Mouse (Mus musculus) layer of hippocampus, adult 2 months (tissue): ENCODE data around the gene Clspn. TPM values are rescaled to one million over a fixed set of nuclear protein-coding genes. Genes with fewer than 3 reads are reported as not detected.
"Not testable (repeated sequence)": the region's sequence is repeated elsewhere in the genome, so short reads cannot be mapped to it uniquely, and the experiment has no call there.

ENCODE experiments used
- DNase-seq, 2 experiments: peaks; one replicate each; pipeline ENCODE4 v3.0.0; 2022; ENCODE audit warnings: low spot score in 2 of 2
- H3K27ac ChIP-seq: fragments of 200-600 bp; 2 replicates; pipeline ENCODE4 v1.8.1; 2022
- H3K4me3 ChIP-seq: fragments of 200-600 bp; 2 replicates; pipeline ENCODE4 v1.8.1; 2022; ENCODE audit warnings: mild to moderate bottlenecking
- CTCF ChIP-seq: fragments of 200-600 bp; conservative IDR thresholded peaks from 2 replicates; pipeline ENCODE4 v1.8.1; 2022; ENCODE audit warnings: antibody characterized with exemption, mild to moderate bottlenecking, moderate library complexity
- long read RNA-seq, 2 experiments: library from polyadenylated mRNA; stranded (forward); transcript quantifications; one replicate each; pipeline ENCODE4 v2.0.0; 2021; ENCODE audit warnings: borderline mapping rate in 2 of 2
- total RNA-seq, 2 experiments: library from RNA; stranded (reverse); gene quantifications; 2 replicates each; pipeline ENCODE4 v1.2.3; 2021

Clspn gene
- total RNA-seq, result 1 to 10 TPM; 1.6 to 2.2 TPM
- long read RNA-seq, experiment 1, result 0 reads
- long read RNA-seq, experiment 2, partial matches to known transcripts, result 1 of 1 reads
- long read RNA-seq, experiment 2, other reads (novel, unspliced or antisense), result 0 of 1 reads

DNA sequence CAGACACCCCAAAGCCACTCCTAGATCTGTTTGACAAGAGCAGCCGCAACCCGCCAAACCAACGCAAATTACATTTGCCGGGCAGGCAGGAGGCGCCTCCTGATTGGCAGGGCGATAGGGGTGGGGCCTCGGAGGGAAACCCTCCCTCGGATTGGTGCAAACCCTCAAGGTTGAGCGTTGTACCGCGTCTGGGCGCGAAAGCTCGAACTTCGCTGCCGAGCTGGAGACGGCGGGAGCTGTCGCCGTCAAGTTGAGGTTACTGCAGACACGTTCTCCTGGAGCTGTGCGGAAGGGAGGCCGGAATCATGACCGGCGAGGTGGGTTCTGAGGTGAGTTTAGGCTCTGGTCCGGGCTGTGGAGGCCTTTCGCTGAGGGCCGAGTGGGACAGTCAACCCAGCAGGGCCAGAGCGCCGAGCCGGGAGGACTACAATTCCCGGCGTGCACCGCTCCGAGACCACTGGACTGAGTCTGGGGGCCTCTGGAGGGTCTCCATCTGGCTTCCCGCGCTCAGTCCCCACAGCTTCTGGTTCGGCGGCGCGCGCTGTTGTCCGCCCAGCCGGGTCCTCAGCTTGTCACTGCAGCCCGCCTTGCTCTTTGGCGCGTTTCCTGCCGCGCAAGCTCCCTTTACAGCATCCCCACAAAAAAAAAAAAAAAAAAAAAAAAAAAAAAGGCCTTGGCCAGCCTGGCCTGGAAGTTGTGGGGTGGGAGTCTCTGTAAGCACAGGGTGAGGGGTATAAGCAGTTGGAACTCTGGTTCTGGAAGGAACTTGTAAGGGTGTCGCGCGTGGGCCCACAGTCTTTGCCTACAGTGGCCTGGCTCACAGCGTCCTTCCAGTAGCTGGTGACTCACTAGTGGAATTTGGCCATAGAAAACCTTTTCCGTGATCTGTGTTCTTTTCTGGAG, at the start of gene Clspn:
Gene Clspn (plus strand): TSS at position 127 of the 903 bp plus-strand sequence.
- no peak within 1 kb of the TSS for H3K27ac ChIP-seq
- H3K4me3 ChIP-seq, result peak within 1 kb of the TSS; percentile 58
- DNase-seq, result peak; percentile 79 to 80
- TF ChIP-seq CTCF, result no peak

DNA sequence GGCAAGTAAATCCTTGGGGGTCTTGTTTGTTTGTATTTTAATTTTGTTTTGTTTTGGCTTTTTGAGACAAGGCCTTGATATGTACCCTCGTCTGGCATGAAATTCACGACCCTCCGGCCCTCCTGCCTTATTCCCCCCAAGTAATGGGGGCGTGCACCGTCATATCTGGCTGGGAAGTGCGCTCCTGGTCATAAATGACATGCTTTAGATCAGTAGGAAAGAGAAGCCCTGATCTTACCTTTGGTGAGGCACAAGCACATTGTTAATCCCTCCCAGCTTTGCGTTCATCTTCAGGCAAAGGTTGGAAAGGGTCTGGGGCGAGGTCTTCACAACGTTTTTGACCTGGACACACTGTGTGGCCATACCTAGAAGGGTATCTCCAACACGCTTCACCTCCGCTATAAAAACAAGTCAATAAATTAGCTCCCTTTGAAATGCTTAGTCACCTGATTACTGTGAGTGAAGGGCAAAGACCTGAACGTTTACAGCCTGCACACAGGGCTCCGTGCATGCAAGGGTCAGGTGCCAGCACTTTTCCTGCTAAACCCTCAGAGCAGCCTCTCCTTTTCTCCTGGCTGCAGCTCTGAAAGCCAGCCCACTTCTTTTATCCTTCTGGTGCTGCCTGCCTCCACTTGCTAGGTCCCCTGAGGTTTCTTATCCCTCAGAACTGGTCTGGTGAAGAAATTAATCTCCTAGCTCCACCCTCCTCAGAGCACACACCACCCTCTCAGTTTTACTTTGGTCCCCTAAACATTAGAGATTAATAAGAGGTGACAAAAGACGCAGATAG, 48.4 kb upstream of the Clspn start:
- Histone ChIP-seq H3K4me3 (no peak overlapping the region), H3K27ac (no peak overlapping the region)
- no peak for DNase-seq
- TF ChIP-seq CTCF, result no peak

DNA sequence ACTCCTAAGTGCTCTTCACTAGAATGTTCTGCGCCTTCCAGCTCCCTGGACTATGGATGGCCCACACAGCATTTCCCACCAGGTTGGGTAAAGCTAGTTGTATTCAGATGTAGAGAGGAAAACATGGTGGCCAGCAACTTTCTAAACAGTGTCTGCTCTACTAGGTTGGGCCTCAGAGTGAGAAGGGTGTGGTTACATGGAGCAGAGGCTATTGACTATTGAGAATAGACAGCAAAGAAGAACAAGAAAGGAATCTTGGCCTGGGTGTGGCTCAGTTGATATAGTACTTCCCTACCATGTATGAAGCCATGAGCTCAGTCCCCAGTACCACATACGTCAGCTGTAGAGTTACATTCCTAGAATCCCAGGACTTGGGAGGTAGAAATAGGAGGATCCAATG, 47.7 kb upstream of the Clspn start:
- Histone ChIP-seq H3K27ac (no peak overlapping the region), H3K4me3 (no peak overlapping the region)
- no peak for DNase-seq
- TF ChIP-seq CTCF, result no peak

DNA sequence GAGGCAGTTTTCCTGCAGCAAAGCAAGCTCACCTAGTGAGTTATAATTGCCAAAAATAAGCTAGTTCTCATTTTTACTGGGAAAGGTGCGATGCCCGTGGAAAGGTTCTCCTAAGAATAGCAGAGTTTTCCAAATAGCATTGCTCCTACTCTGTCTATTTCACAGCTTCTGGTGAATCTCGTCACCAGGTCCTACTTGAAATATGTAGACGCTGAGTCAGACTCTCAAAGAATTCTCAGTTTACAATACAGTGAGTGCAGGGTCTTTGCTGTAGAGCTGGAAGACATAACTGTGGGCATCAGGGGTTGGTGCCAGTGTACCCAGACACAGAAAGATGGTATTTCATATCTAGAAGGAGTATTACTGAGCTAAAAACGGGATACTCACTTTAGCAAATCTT, 45.7 kb upstream of the Clspn start:
- H3K27ac ChIP-seq, result no peak overlapping the region
- no peak for TF ChIP-seq CTCF
- no peak for DNase-seq
- H3K4me3 ChIP-seq, result no peak overlapping the region

DNA sequence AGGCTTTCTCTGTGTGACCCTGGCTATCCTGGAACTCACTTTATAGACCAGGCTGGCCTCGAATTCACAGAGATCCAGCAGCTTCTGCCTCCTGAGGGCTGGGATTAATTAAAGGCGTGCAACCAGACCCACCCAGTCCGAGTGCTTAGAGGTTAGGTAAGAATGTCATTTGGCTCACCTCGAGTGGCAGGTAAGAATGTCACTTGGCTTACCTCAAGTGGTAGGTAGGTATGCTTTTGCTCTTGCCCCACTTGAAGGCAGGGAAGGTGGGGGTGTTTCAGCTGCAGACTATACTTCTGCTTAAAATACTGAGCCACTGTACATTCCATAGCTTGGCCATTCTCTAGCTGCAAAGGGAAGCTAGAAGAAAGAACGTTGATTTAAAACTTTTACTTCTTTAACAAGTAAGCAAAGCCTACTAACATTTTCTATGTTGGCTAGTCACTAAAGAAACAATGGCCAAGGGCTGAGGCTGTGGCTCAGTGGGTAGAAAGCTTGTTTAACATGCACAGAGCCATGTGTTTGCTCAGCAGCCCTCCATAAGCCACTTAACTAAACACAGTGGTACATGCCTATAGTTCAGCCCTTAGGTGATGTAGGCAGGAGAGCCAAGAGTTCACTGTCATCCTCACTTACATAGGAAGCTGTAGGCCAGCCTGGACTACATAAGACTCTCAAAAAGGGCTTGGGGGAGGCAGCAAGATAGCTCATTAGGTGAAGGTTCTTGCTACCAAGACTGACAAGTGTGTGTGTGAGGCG, 44.2 kb upstream of the Clspn start:
- TF ChIP-seq CTCF, result no peak
- Histone ChIP-seq H3K4me3 (no peak overlapping the region), H3K27ac (no peak overlapping the region)
- DNase-seq, result no peak

DNA sequence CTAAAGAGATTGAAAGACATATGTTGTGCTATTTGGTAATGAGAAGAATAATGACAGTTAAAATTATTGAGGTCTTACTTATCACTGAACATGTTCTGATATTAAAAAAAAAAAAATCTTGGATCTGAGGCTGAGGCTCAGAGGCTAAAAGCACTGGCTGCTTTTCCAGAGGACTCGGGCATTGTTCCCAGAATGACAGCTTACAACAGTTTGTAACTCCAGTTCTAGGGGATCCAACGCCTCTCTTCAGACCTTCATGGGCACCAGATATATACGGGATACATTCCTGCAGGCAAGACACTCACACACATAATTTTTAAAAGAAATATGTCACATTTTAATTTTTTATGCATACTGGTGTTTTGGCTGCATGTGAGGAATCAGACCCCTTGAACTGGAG, 30.6 kb upstream of the Clspn start:
- no peak overlapping the region for H3K4me3 ChIP-seq
- peak overlapping the region; percentile 36; the same call in 1 of the 2 replicates for H3K27ac ChIP-seq
- peak; percentile 40 to 52 for DNase-seq
- no peak for TF ChIP-seq CTCF

DNA sequence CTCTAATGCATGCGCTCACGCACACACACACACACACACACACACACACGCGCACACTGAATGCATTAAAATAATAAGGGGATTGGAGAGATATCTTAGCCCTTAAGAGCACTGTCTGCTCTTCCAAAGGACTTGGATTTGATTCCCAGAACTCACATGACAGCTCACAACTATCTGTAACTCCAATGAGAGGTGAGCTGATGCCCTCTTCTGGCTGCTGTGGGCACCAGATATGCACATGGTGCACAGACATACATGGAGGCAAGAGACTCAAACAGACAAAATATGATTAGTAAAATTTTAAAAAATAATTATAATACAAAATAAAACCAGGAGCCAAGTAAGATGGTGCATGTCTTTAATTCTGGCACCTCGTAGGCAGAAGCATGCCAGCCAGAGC, 29.9 kb upstream of the Clspn start:
- Histone ChIP-seq H3K27ac (no peak overlapping the region; the same call in 1 of the 2 replicates), H3K4me3 (no peak overlapping the region)
- peak; percentile 25; the same call in 1 of the 2 replicates for TF ChIP-seq CTCF
- DNase-seq, result no peak

DNA sequence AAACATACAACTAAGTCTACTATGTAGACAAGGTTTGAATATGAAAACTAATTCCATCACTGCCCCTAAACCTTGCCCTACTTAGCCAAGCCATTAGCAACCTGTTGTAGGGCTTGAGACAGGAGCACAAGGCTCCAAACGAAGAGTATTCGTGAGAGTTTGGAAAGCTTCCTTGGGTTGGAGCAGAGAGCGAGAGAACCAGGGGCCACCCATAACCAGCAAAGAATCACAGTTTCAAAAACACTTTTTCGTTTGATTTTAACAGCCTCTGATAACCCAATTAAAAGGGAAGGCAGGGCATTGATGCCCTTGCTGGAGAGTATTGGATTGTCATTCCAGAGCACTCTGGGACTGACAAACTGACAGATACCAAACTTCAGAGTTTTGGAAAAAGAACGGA, 24.4 kb upstream of the Clspn start:
- DNase-seq, result no peak
- TF ChIP-seq CTCF, result no peak
- peak overlapping the region; percentile 79 for H3K4me3 ChIP-seq
- peak overlapping the region; percentile 89 for H3K27ac ChIP-seq

DNA sequence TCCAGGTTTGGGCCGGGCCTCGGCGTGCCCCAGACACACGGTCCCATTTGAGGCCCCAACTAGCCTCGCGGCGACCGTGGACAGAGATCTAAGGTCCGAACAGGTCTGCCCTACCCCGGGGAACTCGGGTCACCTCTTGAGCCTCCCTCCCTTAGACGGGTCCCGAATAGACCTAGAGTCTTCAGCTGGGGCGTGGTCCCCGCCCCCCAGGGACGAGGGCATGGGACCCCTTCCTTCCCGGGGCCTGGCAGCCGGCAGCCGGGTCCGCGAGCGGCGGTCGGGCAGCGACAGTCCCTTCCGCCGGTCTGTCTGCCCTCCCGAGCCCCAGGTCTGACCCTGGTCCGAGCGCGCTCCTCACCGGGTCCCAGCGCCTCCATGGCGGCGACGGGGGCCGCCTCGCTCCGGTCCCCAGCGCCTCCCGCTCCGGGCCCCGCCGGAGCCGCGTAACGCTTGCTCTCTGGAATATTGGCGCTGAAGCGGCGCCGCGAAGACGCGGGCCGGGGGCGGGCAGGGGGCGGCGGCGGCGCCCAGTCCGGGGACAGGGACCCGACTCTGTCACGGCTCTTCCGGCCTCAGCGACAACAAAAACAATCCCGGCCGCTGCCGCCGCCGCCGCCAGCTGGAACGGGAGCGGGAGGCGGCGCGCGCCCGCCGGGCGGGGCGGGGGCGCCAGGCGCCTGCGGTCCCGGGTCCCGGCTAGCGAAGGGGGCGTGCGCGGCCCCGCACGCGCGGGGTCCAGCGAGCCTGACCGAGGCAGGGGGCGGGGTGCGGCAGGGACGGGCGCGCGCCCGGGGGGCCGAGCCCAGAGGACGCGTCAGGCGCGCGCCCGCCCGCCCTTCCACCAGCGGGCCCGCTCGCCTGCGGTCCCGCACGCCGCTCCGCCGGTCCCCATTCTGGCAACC, 23.7 kb upstream of the Clspn start, which contains the start of gene Ago4:
Gene Ago4 (minus strand): TSS at position 646 of the 902 bp plus-strand sequence.
- TF ChIP-seq CTCF, result no peak
- peak within 1 kb of the TSS; percentile 89 for H3K27ac ChIP-seq
- peak; percentile 31 to 39 for DNase-seq
- H3K4me3 ChIP-seq, result peak within 1 kb of the TSS; percentile 79

DNA sequence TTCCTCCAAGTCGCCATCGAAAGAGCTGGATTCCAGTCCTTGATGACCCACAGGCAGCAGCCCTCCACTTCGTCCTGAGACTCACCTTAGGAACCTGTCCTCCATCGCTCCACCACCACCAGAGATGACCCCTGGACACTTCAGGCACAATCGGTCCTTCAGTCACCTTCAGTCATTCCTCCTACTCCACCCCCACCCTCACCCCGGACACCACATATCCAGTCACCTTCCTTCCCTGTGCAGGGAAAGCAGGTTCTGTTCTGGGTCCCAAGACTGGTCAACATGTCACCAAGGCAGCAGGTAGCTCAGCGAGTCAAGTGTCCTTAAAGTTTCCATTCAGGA, 23.0 kb upstream of the Clspn start:
- TF ChIP-seq CTCF, result no peak
- peak overlapping the region; percentile 78 for H3K27ac ChIP-seq
- H3K4me3 ChIP-seq, result peak overlapping the region; percentile 63
- no peak for DNase-seq

DNA sequence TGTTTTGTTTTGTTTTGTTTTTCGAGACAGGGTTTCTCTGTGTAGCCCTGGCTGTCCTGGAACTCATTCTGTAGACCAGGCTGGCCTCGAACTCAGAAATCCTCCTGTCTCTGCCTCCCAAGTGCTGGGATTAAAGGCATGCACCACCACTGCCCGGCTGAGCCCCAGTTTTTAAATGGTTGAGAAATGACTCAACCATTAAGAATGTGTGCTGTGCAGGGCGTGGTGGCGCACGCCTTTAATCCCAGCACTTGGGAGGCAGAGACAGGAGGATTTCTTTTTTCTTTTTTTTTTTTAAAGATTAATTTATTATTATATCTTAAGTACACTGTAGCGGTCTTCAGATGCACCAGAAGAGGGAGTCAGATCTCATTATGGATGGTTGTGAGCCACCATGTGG, 21.1 kb upstream of the Clspn start:
- H3K27ac ChIP-seq, DNase-seq, H3K4me3 ChIP-seq: not testable (repeated sequence)

DNA sequence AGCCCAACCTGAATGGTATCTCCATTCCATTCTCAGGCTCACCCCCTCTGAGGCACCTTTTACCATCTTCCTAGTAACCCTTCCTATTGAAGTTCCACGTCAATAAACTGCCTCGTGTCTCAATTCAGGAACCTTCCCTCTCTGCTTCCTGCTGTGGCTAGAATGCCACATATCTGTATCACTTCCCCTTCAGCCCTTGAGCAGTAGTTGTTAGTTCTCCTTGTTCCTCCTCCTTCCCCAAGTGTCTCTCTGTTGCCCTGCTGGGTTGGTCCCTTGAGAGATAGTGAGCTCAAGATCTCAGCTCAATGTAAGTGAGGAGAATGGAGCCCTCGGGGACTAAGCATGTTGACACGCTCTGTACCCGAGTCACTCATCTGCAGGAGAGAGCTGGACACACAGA, 19.9 kb upstream of the Clspn start:
- Histone ChIP-seq H3K27ac (no peak overlapping the region), H3K4me3 (no peak overlapping the region)
- no peak for TF ChIP-seq CTCF
- DNase-seq, result no peak
